Mouse (Mus musculus) thymus, adult 2 months (tissue): ENCODE results near the gene Tpsg1.

Source experiments
- CTCF ChIP-seq: fragments of 200-500 bp; IDR thresholded peaks from 2 replicates; pipeline ENCODE4 v1.5.1; 2012; ENCODE audit warnings: mild to moderate bottlenecking, control low read depth, low read length, moderate library complexity, borderline replicate concordance; ENCODE audit not compliant: control insufficient read depth, poor library complexity, insufficient read depth; ENCODE audit errors: extremely low read depth
- POLR2A ChIP-seq: fragments of 200-500 bp; IDR thresholded peaks from 2 replicates; pipeline ENCODE4 v1.6.1; 2012; ENCODE audit warnings: mild to moderate bottlenecking, low read length, control low read depth, moderate library complexity; ENCODE audit not compliant: control insufficient read depth, poor library complexity, insufficient read depth; ENCODE audit errors: extremely low read depth

- TF ChIP-seq CTCF (no peak), POLR2A (no peak)
Observed at GRCm38 (mm10) chr17:25341490-25341889, 27.6 kb upstream of the Tpsg1 start.
